Mouse (Mus musculus) brain, embryonic 14.5 days (tissue): ENCODE measurements around the gene Krt80. TPM values are rescaled to one million over a fixed set of nuclear protein-coding genes. Genes with fewer than 3 reads are reported as not detected.

Experiments
- DNase-seq: peaks from one replicate; pipeline ENCODE4 v3.0.0-alpha.2; 2011; ENCODE audit warnings: low read depth
- CTCF ChIP-seq: fragments of 200-500 bp; IDR thresholded peaks from 2 replicates; pipeline ENCODE4 v1.5.1; 2012; ENCODE audit warnings: inconsistent platforms, mild to moderate bottlenecking, moderate library complexity, borderline replicate concordance; ENCODE audit not compliant: insufficient read depth, insufficient read length; ENCODE audit errors: extremely low read depth
- POLR2A ChIP-seq: fragments of 200-500 bp; IDR thresholded peaks from 2 replicates; pipeline ENCODE4 v1.6.1; 2012; ENCODE audit warnings: mild to moderate bottlenecking, inconsistent platforms, borderline replicate concordance; ENCODE audit not compliant: poor library complexity, insufficient read depth, insufficient read length, severe bottlenecking; ENCODE audit errors: extremely low read depth
- polyA plus RNA-seq: library from polyadenylated mRNA; depleted of rRNA; stranded (reverse); fragments of >200 nt; gene quantifications from 2 replicates; pipeline ENCODE4 v1.2.3, GENCODE M21; 2012

The Krt80 gene
- polyA plus RNA-seq, 1 experiment, result 0.22 TPM

DNA sequence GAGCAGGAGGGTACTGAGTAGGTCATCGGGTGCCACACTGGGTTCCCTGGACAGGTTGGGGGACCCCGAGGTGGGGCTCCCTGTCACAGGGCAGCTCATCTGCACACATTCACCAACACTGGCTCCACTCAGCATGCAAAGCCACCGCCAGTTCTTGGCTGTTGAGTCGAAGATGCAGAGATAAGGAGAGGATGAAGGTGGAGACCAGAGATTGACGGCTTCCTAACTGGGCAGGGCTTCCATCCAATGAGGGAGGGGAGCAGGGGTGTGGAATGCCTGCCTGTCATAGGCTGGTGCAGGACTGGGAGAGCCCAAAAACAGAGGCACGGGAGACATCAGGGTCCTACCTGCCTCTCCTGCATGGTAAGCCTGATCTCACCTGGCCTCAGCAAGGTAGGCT is 5.5 kb downstream of the Krt80 start:
- TF ChIP-seq POLR2A (no peak), CTCF (no peak)
- no peak for DNase-seq

DNA sequence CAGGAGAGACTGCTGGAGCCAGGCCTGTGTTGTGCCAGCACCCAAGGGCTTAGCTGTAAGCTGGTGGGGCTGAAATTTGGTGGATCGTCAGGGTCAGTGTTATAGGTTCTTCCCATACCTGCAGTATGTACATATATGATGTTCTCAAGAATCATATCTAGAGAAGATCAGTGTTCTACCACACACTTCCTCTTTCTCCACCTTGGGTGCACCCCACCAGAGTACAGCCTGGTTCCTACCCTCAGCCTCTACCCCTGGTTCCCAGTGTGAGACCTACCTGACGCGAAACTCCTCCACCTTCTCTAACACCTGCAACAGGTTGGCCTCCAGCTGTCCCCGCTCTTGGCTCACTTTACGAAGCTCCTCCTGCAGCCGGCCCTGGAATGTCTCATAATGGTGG is 6.0 kb downstream of the Krt80 start:
- TF ChIP-seq CTCF (no peak), POLR2A (no peak)
- no peak for DNase-seq

- no peak for DNase-seq
- TF ChIP-seq POLR2A, result no peak
- TF ChIP-seq CTCF, result no peak
Measured at GRCm38 (mm10) chr15:101362393-101363010, 7.5 kb downstream of the Krt80 start.

DNA sequence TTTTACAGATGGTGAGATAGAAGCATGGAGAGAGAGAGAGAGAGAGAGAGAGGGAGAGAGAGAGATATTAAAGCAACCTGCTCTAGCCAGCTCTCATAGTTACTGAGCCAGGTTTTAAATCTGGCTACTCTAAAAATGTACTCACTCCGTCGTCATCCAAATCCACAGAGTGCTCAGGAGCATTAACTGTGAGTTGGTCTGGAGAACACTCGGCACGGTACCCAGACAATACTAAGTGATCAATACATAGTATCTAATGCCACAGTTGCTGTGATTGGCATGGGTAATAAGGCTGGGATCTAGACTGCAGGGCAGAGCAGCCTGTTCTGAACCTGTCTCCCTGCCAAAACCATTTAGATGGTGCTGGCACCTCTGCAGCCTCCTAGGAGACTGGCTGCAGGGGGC is 14.6 kb downstream of the Krt80 start:
- DNase-seq, result peak; percentile 17
- no peak for TF ChIP-seq POLR2A
- TF ChIP-seq CTCF, result no peak

DNA sequence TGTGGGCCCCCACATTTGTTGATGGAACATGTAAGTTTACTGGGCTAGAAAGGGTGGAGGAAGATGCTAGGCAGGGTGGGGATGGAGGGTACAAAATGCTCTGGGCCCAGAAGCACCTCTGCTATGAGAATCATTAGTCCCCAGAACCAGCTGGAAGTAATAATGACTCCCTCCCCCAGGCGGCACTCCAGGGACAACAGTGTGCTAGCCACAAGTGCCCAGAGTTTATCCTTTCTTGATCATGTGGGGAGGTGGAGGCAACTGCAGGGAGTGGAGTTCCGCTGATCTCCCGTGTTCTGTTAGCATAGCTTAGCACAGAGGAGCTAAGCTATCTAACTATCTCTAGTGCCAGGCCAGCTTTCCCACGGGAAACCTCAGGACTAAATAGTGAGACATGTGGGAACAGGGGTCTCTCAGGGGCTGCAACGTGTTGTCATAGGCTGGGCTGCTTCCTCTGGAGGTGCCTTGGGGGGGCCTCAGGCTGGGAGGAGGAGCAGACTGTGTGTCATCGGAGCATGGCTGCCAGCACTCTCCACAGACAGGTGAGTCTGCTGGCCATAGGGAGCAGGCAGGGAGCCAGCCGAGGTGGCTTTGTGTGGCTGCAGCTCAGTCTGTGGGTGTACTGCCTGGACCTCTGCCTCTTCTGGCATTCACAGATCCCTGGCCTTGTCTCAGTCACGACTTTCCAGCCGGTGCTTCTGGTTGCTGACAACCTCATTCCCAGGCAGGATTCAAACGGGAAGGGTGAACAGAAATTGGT is 17.1 kb downstream of the Krt80 start:
- no peak for DNase-seq
- TF ChIP-seq POLR2A (no peak), CTCF (no peak)

- TF ChIP-seq POLR2A (no peak), CTCF (no peak)
- DNase-seq, result no peak
Measured at GRCm38 (mm10) chr15:101352047-101352446, 17.9 kb downstream of the Krt80 start.

DNA sequence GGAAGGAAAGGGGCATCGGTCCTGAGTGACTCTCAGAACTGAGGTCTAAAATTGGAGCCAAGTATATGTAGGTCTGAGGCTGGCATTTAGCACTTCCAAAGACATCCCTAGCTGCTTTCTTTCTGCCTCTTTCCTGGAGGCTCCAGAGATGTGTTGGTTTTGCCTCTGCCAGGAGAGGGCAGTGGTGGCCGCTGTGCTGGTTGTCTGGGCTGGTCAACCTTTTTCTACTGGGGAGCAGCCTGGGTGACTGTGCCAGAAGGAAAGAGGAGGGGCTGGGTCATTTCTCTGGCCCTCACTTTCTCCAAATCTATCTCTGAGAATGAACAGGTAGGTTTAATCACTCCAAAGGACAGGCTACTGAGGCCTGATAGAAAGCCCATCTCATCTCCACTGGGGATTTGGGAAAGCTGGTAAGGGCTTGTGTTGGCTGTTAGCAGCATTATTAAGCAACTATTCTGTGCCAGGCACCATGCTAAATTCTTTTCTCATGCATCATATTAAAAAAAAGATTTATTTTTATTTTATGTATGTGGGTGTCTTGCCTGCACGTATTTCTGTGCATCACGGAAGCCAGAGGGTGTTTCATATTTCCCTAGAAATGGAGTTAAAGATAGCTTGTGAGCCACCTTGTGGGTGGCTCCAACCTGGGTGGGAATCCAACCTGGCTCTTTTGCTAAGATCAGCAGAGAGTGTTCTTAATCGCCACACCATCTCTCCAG is 28.0 kb downstream of the Krt80 start:
- TF ChIP-seq CTCF, result peak; percentile 47; the same call in 1 of the 2 replicates
- no peak for TF ChIP-seq POLR2A

GRCm38 (mm10) chr15:101339537-101339936 is 30.4 kb downstream of the Krt80 start:
- TF ChIP-seq POLR2A (no peak), CTCF (peak; percentile 90)
- peak; percentile 94 for DNase-seq

More for the DNA sequence above, 28.0 kb downstream of the Krt80 start:
- no peak for DNase-seq

- DNase-seq, result no peak
Measured at GRCm38 (mm10) chr15:101338359-101338758, 31.6 kb downstream of the Krt80 start.

GRCm38 (mm10) chr15:101336474-101337174 is 33.3 kb downstream of the Krt80 start:
- DNase-seq, result no peak
- TF ChIP-seq POLR2A (no peak), CTCF (no peak)

More at GRCm38 (mm10) chr15:101338359-101338758, 31.6 kb downstream of the Krt80 start:
- TF ChIP-seq CTCF, result no peak

GRCm38 (mm10) chr15:101333648-101334047 is 36.3 kb downstream of the Krt80 start:
- no peak for DNase-seq
- TF ChIP-seq CTCF (no peak), POLR2A (no peak)
